Mouse (Mus musculus) liver, embryonic 15.5 days (tissue): ENCODE results near the gene Zbtb7b. TPM values are rescaled to one million over a fixed set of nuclear protein-coding genes. Genes with fewer than 3 reads are reported as not detected.

ENCODE experiments used
- ATAC-seq: fragments of 200-750 bp; cut with Nextera tagmentation; 2 replicates; pipeline ENCODE4 v1.8.0; 2017; ENCODE audit warnings: moderate number of reproducible peaks, mild to moderate bottlenecking, moderate library complexity; ENCODE audit not compliant: insufficient read depth
- H3K27ac ChIP-seq: fragments of 300-500 bp; sonication (generic); replicated peaks from 2 replicates; pipeline ENCODE4 v1.5.1; 2015; ENCODE audit warnings: mild to moderate bottlenecking, inconsistent platforms
- H3K27me3 ChIP-seq: fragments of 300-500 bp; sonication (generic); 2 replicates; pipeline ENCODE4 v1.6.1; 2015; ENCODE audit warnings: mild to moderate bottlenecking, inconsistent platforms
- H3K36me3 ChIP-seq: fragments of 300-500 bp; sonication (generic); replicated peaks from 2 replicates; pipeline ENCODE4 v1.6.1; 2015; ENCODE audit warnings: moderate library complexity, mild to moderate bottlenecking, inconsistent platforms
- H3K4me1 ChIP-seq: fragments of 300-500 bp; sonication (generic); replicated peaks from 2 replicates; pipeline ENCODE4 v1.6.1; 2015; ENCODE audit warnings: inconsistent platforms
- H3K4me2 ChIP-seq: fragments of 300-500 bp; sonication (generic); 2 replicates; pipeline ENCODE4 v1.6.1; 2015; ENCODE audit warnings: moderate library complexity, mild to moderate bottlenecking, inconsistent platforms
- H3K4me3 ChIP-seq: fragments of 300-500 bp; sonication (generic); replicated peaks from 2 replicates; pipeline ENCODE4 v1.5.1; 2015; ENCODE audit warnings: mild to moderate bottlenecking, inconsistent platforms
- H3K9ac ChIP-seq: fragments of 300-500 bp; sonication (generic); 2 replicates; pipeline ENCODE4 v1.6.1; 2015; ENCODE audit warnings: moderate library complexity, mild to moderate bottlenecking, inconsistent platforms
- H3K9me3 ChIP-seq: fragments of 300-500 bp; sonication (generic); replicated peaks from 2 replicates; pipeline ENCODE4 v1.6.1; 2016; ENCODE audit warnings: inconsistent platforms
- WGBS: fragments of 180-500 bp; shearing (Covaris S2); methylation state at CpG from one replicate; pipeline ENCODE4 v1.1.7; 2015; ENCODE audit warnings: mixed read lengths; ENCODE audit not compliant: insufficient replicate concordance; 5-methylcytosine and 5-hydroxymethylcytosine counted together
- polyA plus RNA-seq: library from polyadenylated mRNA; unstranded; fragments of >200 nt; fragmentation: Nextera tagmentation; extraction: Ambion mirVana; gene quantifications from 2 replicates; pipeline ENCODE4 v1.2.1, GENCODE M21; 2015

Gene Zbtb7b
- polyA plus RNA-seq, 1 experiment from 2014 or later: 2.3 TPM

DNA sequence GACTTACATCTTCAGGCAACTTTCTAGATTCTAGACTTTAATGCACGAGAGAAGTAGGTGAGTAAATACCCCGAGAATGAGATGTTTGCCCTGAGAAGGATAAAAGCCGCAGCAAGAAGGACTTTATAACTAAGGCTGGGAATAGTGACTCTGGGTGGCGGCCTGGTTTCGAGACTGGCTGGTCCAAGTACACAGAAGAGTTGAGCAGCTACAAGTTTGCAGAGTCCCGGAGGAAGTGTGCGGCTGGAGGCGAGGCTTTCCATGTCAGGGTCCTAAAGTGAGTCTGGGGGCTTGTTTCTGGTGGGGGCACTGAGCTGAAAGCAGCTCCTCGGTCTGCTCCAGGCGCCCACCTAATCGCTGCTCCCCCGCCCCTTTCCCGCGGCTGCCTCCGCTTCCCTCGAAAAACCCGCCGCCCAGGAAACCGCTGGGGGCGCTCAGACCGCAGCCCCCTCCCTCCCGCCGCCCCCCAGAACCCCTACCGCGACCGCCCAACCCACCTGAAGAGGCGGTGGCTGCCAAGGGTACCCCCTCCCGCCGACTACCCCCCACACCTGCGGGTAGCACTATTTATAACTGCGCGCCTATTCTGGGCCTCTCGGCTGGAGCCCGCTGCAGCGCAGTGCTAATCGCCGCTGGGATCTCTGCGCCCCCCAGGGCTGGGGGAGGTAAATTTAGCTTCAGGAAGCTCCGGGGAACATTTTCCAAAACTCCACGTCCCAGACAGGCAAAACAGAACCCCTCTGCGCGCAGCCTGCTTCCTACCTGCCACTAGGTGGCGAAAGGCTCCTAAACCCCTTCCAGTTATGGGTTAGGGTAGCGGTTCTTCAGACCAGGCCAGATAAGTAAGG, 1.5 kb upstream of the Zbtb7b start:
- no peak for ATAC-seq
- H3K4me2 ChIP-seq: peak overlapping the region; percentile 97
- H3K9me3 ChIP-seq: no peaks in the 10 kb centered on the region
- H3K4me1 ChIP-seq: peaks cover 65% of the 10 kb centered on the region
- H3K4me3 ChIP-seq: peak overlapping the region; percentile 66
- no peaks in the 10 kb centered on the region for H3K36me3 ChIP-seq
- WGBS: under 1% methylated on average over 44 of the region's 44 CpGs
- peaks cover 43% of the 10 kb centered on the region for H3K27me3 ChIP-seq
- peak overlapping the region; percentile 63 for H3K9ac ChIP-seq
- peak overlapping the region; percentile 48; the same call in 1 of the 2 replicates for H3K27ac ChIP-seq

DNA sequence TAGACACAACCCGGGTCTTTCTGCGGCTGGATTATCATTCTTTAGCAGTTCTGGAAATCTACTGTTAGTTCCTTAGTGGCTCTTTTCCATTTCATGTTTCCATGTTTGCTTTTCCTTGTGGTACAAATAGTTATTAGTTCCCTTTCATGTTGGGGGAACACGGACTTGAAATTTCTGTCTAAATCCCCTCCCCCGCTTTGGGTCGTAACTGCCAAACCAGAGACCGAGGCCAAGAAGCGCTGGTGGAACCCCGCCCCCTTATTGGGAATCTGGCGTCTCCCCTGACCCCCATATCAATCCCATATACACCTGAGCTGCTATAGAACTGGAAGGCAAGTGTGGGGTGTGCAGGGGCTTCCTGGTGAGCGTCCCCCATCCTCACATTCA, 836 bp upstream of the Zbtb7b start:
- Histone ChIP-seq H3K4me3 (peak overlapping the region; percentile 66), H3K4me2 (peak overlapping the region; percentile 97), H3K4me1 (peaks cover 71% of the 10 kb centered on the region), H3K27ac (peak overlapping the region; percentile 72), H3K36me3 (no peaks in the 10 kb centered on the region), H3K27me3 (peaks cover 49% of the 10 kb centered on the region), H3K9me3 (no peaks in the 10 kb centered on the region), H3K9ac (peak overlapping the region; percentile 63)
- 4% methylated on average over 10 of the region's 10 CpGs for WGBS
- no peak for ATAC-seq

DNA sequence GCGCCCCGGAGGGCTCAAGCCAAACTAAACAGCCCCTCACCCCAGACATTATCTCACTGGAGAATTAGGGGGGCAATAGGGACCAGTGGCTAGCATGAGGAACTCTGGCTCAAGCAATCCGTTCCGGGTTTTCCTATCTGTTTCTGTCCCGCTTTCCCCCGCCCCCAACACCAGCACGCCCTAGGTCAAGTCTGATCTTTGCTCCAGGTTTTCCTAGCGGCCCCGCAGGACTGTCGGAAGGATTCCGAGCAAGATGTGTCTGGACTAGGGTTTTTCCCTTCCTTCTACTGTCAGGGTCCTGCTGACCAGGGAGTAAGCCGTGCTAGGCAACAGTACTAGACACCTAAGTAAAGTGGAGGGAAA, 299 bp upstream of the Zbtb7b start:
- Histone ChIP-seq H3K4me2 (peak overlapping the region; percentile 97), H3K27me3 (peaks cover 49% of the 10 kb centered on the region), H3K36me3 (no peaks in the 10 kb centered on the region), H3K27ac (peak overlapping the region; percentile 87), H3K9ac (peak overlapping the region; percentile 63), H3K9me3 (no peaks in the 10 kb centered on the region), H3K4me1 (peaks cover 76% of the 10 kb centered on the region), H3K4me3 (peak overlapping the region; percentile 66)
- WGBS: under 1% methylated on average over 12 of the region's 12 CpGs
- ATAC-seq: no peak

GRCm38 (mm10) chr3:89393605-89394004, 971 bp downstream of the Zbtb7b start:
- under 1% methylated on average over 15 of the region's 15 CpGs for WGBS
- no peaks in the 10 kb centered on the region for H3K36me3 ChIP-seq
- H3K4me1 ChIP-seq: peaks cover 82% of the 10 kb centered on the region
- H3K27me3 ChIP-seq: peaks cover 49% of the 10 kb centered on the region
- peak overlapping the region; percentile 87 for H3K27ac ChIP-seq
- H3K4me3 ChIP-seq: peak overlapping the region; percentile 66
- H3K9ac ChIP-seq: peak overlapping the region; percentile 63
- H3K4me2 ChIP-seq: peak overlapping the region; percentile 97
- no peaks in the 10 kb centered on the region for H3K9me3 ChIP-seq
- peak; percentile 89 for ATAC-seq

DNA sequence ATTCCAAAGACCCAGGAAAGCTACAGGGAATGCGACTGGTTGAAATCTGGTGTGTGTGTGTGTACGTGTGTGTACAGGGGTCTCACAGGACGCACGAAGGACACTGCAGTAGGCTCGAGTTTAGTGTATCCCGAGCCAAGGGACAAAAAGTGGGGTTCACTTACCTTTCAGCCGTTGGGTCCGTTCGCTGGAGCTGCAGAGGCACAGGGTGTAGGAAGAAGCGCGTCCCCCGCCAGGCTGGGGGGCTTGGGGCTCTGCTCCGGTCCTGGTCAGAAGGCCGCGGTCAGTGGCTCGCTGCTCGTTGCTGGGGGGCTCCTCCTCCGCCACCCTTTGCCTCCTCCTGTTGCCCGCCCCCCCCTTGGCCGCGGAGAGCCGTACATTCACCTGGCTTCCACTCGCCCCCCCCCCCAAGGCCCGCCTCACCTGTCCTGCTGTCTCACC, 1.7 kb downstream of the Zbtb7b start:
- Histone ChIP-seq H3K27me3 (peaks cover 49% of the 10 kb centered on the region), H3K9me3 (no peaks in the 10 kb centered on the region), H3K4me1 (peaks cover 89% of the 10 kb centered on the region), H3K4me3 (peak overlapping the region; percentile 66), H3K27ac (peak overlapping the region; percentile 71), H3K4me2 (peak overlapping the region; percentile 97), H3K36me3 (no peaks in the 10 kb centered on the region), H3K9ac (peak overlapping the region; percentile 54)
- WGBS: 1% methylated on average over 23 of the region's 24 CpGs
- ATAC-seq: no peak

DNA sequence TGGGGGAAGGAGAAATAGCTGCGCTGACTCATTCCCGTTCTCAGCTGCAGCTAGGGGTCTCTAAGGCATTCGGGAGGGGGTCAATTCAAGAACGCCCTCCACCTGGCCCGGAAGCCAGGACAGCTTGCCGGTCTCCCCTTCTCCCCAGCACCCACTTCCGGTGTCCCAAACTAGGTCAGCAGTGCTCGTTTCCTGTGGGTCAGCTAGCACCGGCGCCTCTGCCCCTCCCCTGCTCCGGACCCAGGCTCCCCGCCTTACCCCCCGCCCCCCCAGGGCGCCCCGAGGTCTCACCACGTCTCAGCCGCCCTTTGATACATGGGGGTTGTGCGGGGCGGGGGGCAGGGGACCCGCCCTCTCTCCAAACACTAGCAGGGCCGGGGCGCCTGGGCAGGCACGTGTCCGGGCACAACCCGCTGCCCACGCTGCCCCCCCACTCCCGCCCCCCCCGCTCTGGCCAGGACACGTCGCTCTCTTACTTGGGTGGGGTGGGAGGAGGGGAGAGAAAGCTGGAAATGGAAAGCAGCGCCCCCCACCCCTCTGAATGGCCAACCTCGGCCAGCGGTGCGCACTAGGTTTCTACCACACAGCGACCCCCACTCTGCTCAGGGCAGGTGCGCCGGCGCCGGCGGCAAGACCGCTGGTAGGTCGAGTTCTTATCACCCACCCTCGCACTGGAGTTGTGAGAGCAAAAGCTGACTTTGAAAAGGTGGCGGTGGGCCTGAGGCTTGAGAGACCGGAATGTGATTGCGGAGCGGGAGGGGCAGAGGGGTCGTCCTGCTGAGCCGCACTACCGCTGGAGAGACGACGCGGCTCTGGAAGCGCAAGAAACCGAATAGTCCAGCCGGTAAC, 2.7 kb downstream of the Zbtb7b start:
- H3K4me3 ChIP-seq: peak overlapping the region; percentile 66
- no peaks in the 10 kb centered on the region for H3K36me3 ChIP-seq
- peaks cover 49% of the 10 kb centered on the region for H3K27me3 ChIP-seq
- H3K9me3 ChIP-seq: no peaks in the 10 kb centered on the region
- ATAC-seq: 0 out of 2 replicates have a peak, but pooled peaks have one; percentile 3
- WGBS: 1% methylated on average over 56 of the region's 56 CpGs
- peak overlapping the region; percentile 97 for H3K4me2 ChIP-seq
- H3K4me1 ChIP-seq: peaks cover 97% of the 10 kb centered on the region
- H3K9ac ChIP-seq: peak overlapping the region; percentile 54
- H3K27ac ChIP-seq: peak overlapping the region; percentile 71

GRCm38 (mm10) chr3:89390699-89391662, 3.6 kb downstream of the Zbtb7b start:
- no peak for ATAC-seq
- 23% methylated on average over 19 of the region's 19 CpGs for WGBS
- H3K9ac ChIP-seq: no peak overlapping the region; the same call in 1 of the 2 replicates
- H3K9me3 ChIP-seq: no peaks in the 10 kb centered on the region
- peaks cover 45% of the 10 kb centered on the region for H3K27me3 ChIP-seq
- peak overlapping the region; percentile 71 for H3K27ac ChIP-seq
- H3K36me3 ChIP-seq: no peaks in the 10 kb centered on the region
- peaks cover 92% of the 10 kb centered on the region for H3K4me1 ChIP-seq
- H3K4me2 ChIP-seq: peak overlapping the region; percentile 97
- H3K4me3 ChIP-seq: peak overlapping the region; percentile 66

GRCm38 (mm10) chr3:89390111-89390515, 4.5 kb downstream of the Zbtb7b start:
- Histone ChIP-seq H3K9ac (no peak overlapping the region), H3K4me3 (peak overlapping the region; percentile 66; the same call in 1 of the 2 replicates), H3K4me2 (peak overlapping the region; percentile 97), H3K27ac (peak overlapping the region; percentile 48), H3K4me1 (peaks cover 83% of the 10 kb centered on the region), H3K9me3 (no peaks in the 10 kb centered on the region), H3K27me3 (peaks cover 37% of the 10 kb centered on the region), H3K36me3 (no peaks in the 10 kb centered on the region)
- no peak for ATAC-seq
- 41% methylated on average over 5 of the region's 5 CpGs for WGBS

DNA sequence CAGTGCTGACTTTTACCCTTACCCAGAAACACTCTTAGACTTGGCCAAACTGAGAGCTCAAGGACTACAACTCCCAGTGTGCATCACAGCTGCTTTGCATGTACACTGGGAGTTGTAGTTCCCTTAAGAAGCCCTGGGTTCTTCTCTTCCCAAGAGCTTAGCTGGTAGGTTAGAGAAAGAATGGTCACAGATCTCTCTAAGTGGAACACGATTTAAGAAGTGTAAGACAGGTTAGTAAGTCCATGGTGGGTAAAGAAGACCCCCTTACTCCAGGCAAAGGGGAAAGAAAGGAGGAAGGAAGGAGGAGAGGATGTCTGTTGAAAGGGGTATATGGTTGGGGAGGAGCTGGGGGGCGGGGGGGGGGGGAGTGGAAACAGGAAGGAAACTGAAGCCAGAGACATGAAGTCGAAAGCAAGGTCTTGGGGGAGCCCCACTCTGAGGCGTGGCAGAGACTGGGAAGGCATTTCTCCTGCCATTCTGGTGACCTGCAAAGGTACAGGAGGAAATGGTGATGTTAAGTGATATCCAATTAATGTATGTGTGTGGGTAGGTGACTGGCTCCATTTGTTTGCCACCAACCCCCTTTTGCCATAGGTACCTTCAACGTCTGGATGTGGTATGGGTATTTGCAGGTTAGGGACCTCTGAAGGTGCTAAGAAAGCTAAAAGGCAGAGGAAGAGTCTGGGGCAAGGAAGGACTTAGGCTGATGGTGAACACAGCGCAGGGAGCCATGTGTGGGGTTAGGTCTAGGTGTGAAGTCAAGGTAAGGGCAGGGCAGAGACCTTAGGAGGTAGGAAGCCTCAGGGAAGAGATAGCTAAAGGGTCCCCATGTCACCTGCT, 5.5 kb downstream of the Zbtb7b start:
- peak overlapping the region; percentile 68 for H3K27ac ChIP-seq
- H3K36me3 ChIP-seq: no peaks in the 10 kb centered on the region
- H3K4me1 ChIP-seq: peaks cover 79% of the 10 kb centered on the region
- 24% methylated on average over 5 of the region's 6 CpGs for WGBS
- H3K4me3 ChIP-seq: no peak overlapping the region
- H3K9me3 ChIP-seq: no peaks in the 10 kb centered on the region
- ATAC-seq: no peak
- H3K4me2 ChIP-seq: peak overlapping the region; percentile 97
- no peak overlapping the region for H3K9ac ChIP-seq
- peaks cover 30% of the 10 kb centered on the region for H3K27me3 ChIP-seq
